Mouse (Mus musculus): Measurements from ENCODE around the gene Gm20388. TPM values are rescaled to one million over a fixed set of nuclear protein-coding genes. Genes with fewer than 3 reads are reported as not detected.
A peak's percentile ranks its signal among the peaks of the same experiment; 100 is the strongest.

Gene Gm20388
- total and polyA plus RNA-seq, 2 experiments from 2014 or later: 51.3 TPM; not detected in 1

DNA sequence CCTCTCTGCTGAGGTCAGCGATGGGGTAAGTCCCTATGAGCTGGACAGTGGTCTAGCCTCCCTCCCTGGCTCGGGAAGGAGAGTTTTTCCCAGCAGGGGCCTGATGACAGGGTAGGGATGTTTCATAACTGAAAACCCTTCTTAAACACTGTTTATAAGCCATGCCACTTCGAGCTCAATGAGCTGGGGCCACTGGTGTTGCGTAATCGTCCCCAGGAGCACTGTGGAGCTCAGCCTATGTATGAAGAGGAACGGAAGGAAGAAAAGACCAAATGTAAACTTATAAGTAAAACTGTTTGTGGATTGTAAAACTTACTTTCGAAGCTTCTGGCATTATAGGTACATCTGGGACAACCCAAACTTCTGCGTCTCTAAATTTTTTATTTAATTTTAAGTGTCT lies 4291.1 kb downstream of the Gm20388 start:
- H3K9me3 ChIP-seq (ENCODE audit: low read length): no peaks in the 10 kb centered on the region
- H3K4me1 ChIP-seq (ENCODE audit: insufficient read depth): no peaks in the 10 kb centered on the region; the same call in 1 of the 2 replicates
- no peaks in the 10 kb centered on the region for H3K27me3 ChIP-seq (ENCODE audit: insufficient read depth, low read length)
- WGBS: 91% methylated on average over 8 of the region's 8 CpGs
- H3K36me3 ChIP-seq (ENCODE audit: insufficient read depth): no peaks in the 10 kb centered on the region
- no peak overlapping the region for H3K27ac ChIP-seq (ENCODE audit: low read depth, low read length)
- no peak for TF ChIP-seq CTCF (IDR thresholded peaks at IDR 0.05; ENCODE audit: low read depth)
- H3K4me3 ChIP-seq (ENCODE audit: low read depth, low read length): no peak overlapping the region
- no peak overlapping the region for H3K4me2 ChIP-seq (ENCODE audit: low read depth)
- DNase-seq (no peak), ATAC-seq (no peak)
- H3K9ac ChIP-seq: no peak overlapping the region

GRCm38 (mm10) chr8:124202895-124203294 lies 4292.3 kb downstream of the Gm20388 start:
- no peak overlapping the region for H3K27ac ChIP-seq (ENCODE audit: low read depth, low read length)
- ATAC-seq (no peak), DNase-seq (no peak)
- no peak for TF ChIP-seq CTCF (IDR thresholded peaks at IDR 0.05; ENCODE audit: low read depth)
- no peak overlapping the region for H3K4me2 ChIP-seq (ENCODE audit: low read depth)
- H3K9me3 ChIP-seq (ENCODE audit: low read length): no peaks in the 10 kb centered on the region
- WGBS: 90% methylated on average over 5 of the region's 5 CpGs
- no peaks in the 10 kb centered on the region for H3K36me3 ChIP-seq (ENCODE audit: insufficient read depth)
- H3K4me3 ChIP-seq (ENCODE audit: low read depth, low read length): no peak overlapping the region
- no peak overlapping the region for H3K9ac ChIP-seq
- H3K4me1 ChIP-seq (ENCODE audit: insufficient read depth): no peaks in the 10 kb centered on the region
- H3K27me3 ChIP-seq (ENCODE audit: insufficient read depth, low read length): no peaks in the 10 kb centered on the region

GRCm38 (mm10) chr8:124204001-124204601 lies 4293.5 kb downstream of the Gm20388 start:
- peak; percentile 85 for ATAC-seq

GRCm38 (mm10) chr8:124212148-124212547 lies 4301.5 kb downstream of the Gm20388 start:
- 73% methylated on average over 2 of the region's 2 CpGs for WGBS
- ATAC-seq: no peak
- no peaks in the 10 kb centered on the region for H3K27me3 ChIP-seq (ENCODE audit: insufficient read depth, low read length)
- no peak for TF ChIP-seq CTCF (IDR thresholded peaks at IDR 0.05; ENCODE audit: low read depth)
- no peak overlapping the region for H3K4me2 ChIP-seq (ENCODE audit: low read depth)
- no peaks in the 10 kb centered on the region for H3K9me3 ChIP-seq (ENCODE audit: low read length)
- no peak for DNase-seq
- no peak overlapping the region for H3K27ac ChIP-seq (ENCODE audit: low read depth, low read length)
- H3K4me1 ChIP-seq (ENCODE audit: insufficient read depth): no peaks in the 10 kb centered on the region
- H3K9ac ChIP-seq: no peak overlapping the region
- no peaks in the 10 kb centered on the region for H3K36me3 ChIP-seq (ENCODE audit: insufficient read depth)
- H3K4me3 ChIP-seq (ENCODE audit: low read depth, low read length): no peak overlapping the region

More at GRCm38 (mm10) chr8:124204001-124204601, 4293.5 kb downstream of the Gm20388 start:
- H3K4me1 ChIP-seq (ENCODE audit: insufficient read depth): no peaks in the 10 kb centered on the region
- H3K9me3 ChIP-seq (ENCODE audit: low read length): no peaks in the 10 kb centered on the region
- H3K36me3 ChIP-seq (ENCODE audit: insufficient read depth): no peaks in the 10 kb centered on the region
- 42% methylated on average over 13 of the region's 13 CpGs for WGBS
- H3K27me3 ChIP-seq (ENCODE audit: insufficient read depth, low read length): no peaks in the 10 kb centered on the region
- H3K4me3 ChIP-seq (ENCODE audit: low read depth, low read length): no peak overlapping the region
- no peak overlapping the region for H3K9ac ChIP-seq
- peak; percentile 69 for DNase-seq
- TF ChIP-seq CTCF (IDR thresholded peaks at IDR 0.05; ENCODE audit: low read depth): no peak
- no peak overlapping the region for H3K4me2 ChIP-seq (ENCODE audit: low read depth)
- no peak overlapping the region; the same call in 1 of the 2 replicates for H3K27ac ChIP-seq (ENCODE audit: low read depth, low read length)

DNA sequence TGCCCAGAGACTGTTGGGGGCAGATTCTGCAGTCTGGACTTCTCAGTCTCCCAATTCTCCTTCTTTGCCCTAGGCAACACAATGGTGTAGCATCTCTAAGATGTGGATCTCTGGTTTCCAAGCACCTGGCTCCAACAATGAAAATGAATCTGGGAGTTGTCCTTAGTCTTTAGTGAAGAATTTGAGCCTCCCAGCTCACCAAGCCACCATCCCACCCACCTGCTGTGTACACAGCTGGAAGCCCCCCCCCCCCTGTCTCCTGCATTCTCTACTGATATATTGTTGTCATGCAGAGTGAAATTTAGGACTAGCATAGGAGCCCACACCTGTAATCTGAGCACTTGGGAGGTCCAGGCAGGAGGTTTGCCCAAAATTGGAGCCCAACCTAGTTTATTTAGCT lies 4306.3 kb downstream of the Gm20388 start:
- H3K27me3 ChIP-seq (ENCODE audit: insufficient read depth, low read length): no peaks in the 10 kb centered on the region
- TF ChIP-seq CTCF (IDR thresholded peaks at IDR 0.05; ENCODE audit: low read depth): no peak
- no peaks in the 10 kb centered on the region for H3K4me1 ChIP-seq (ENCODE audit: insufficient read depth)
- H3K4me3 ChIP-seq (ENCODE audit: low read depth, low read length): no peak overlapping the region
- DNase-seq (no peak), ATAC-seq (no peak)
- H3K4me2 ChIP-seq (ENCODE audit: low read depth): no peak overlapping the region
- H3K9ac ChIP-seq: no peak overlapping the region
- H3K27ac ChIP-seq (ENCODE audit: low read depth, low read length): no peak overlapping the region
- H3K36me3 ChIP-seq (ENCODE audit: insufficient read depth): no peaks in the 10 kb centered on the region
- no peaks in the 10 kb centered on the region for H3K9me3 ChIP-seq (ENCODE audit: low read length)

DNA sequence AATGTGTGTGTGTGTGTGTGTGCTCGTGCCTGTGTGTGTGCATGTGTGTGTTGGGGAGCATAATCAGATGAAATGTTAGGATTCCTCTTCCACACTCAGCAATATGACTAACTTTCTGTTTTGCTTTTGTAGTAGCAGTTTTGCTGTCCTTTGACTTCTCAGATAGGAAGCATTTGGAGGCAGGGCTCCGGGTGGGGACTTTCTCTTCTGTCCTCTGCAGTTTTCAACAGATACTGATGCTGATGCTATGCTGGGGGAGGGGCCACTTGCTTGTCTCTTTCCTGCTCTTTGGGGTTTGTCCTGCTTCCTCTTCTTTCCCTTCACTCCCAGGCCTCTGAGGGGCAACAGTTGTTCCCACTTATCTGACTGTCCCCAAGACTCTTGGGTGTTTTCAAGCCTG lies 4319.2 kb downstream of the Gm20388 start:
- no peak overlapping the region for H3K27ac ChIP-seq (ENCODE audit: low read depth, low read length)
- ATAC-seq (no peak), DNase-seq (no peak)
- no peak overlapping the region for H3K4me3 ChIP-seq (ENCODE audit: low read depth, low read length)
- H3K9me3 ChIP-seq (ENCODE audit: low read length): no peaks in the 10 kb centered on the region
- no peak for TF ChIP-seq CTCF (IDR thresholded peaks at IDR 0.05; ENCODE audit: low read depth)
- 75% methylated on average over 2 of the region's 2 CpGs for WGBS
- H3K4me2 ChIP-seq (ENCODE audit: low read depth): no peak overlapping the region
- H3K9ac ChIP-seq: no peak overlapping the region
- H3K36me3 ChIP-seq (ENCODE audit: insufficient read depth): no peaks in the 10 kb centered on the region
- H3K27me3 ChIP-seq (ENCODE audit: insufficient read depth, low read length): no peaks in the 10 kb centered on the region
- peaks cover 22% of the 10 kb centered on the region for H3K4me1 ChIP-seq (ENCODE audit: insufficient read depth)

- H3K9ac ChIP-seq: peak overlapping the region; percentile 73
- peak overlapping the region; percentile 79 for H3K4me2 ChIP-seq (ENCODE audit: low read depth)
- no peak for ATAC-seq
- 52% methylated on average over 8 of the region's 8 CpGs for WGBS
- H3K27me3 ChIP-seq (ENCODE audit: insufficient read depth, low read length): no peaks in the 10 kb centered on the region
- H3K9me3 ChIP-seq (ENCODE audit: low read length): no peaks in the 10 kb centered on the region
- H3K4me3 ChIP-seq (ENCODE audit: low read depth, low read length): peak overlapping the region; percentile 89
- no peaks in the 10 kb centered on the region for H3K36me3 ChIP-seq (ENCODE audit: insufficient read depth)
- peaks cover 23% of the 10 kb centered on the region for H3K4me1 ChIP-seq (ENCODE audit: insufficient read depth)
- peak overlapping the region; percentile 54; the same call in 1 of the 2 replicates for H3K27ac ChIP-seq (ENCODE audit: low read depth, low read length)
- no peak for TF ChIP-seq CTCF (IDR thresholded peaks at IDR 0.05; ENCODE audit: low read depth)
- DNase-seq: no peak
Measured at GRCm38 (mm10) chr8:124230496-124231175, 4320.0 kb downstream of the Gm20388 start.

Measured in forebrain, postnatal 0 days (tissue).